ENCODE assay signal across 18 mouse cellular contexts in genomic region chr6:124743647-124744046, GRCm38 (mm10). TPM values are rescaled to one million over a fixed set of nuclear protein-coding genes. Genes with fewer than 3 reads are reported as not detected.
"Had no signal": no experiment of that assay in that cellular context is flagged by ENCODE, and none has a peak within 500 bp of the region (broad histone marks: within the 10 kb centered on the region; RNA-seq: fewer than 3 reads in every experiment).

No protein-coding gene starts in this region.

- H3K9ac ChIP-seq: liver, embryonic 12.5 days; lung, embryonic 14.5 days; midbrain, embryonic 15.5 days; stomach, embryonic 15.5 days had no signal

- H3K9me3 ChIP-seq: liver, embryonic 12.5 days; midbrain, embryonic 10.5 days; midbrain, embryonic 15.5 days; stomach, embryonic 15.5 days had no signal

- H3K27me3 ChIP-seq: midbrain, embryonic 15.5 days; stomach, embryonic 15.5 days had no signal

- ATAC-seq: liver, embryonic 12.5 days; midbrain, embryonic 15.5 days had no signal

- H3K4me3 ChIP-seq: layer of hippocampus, adult 2 months; liver, embryonic 12.5 days; midbrain, embryonic 10.5 days; midbrain, embryonic 15.5 days; stomach, embryonic 15.5 days had no signal

- H3K27ac ChIP-seq: liver, embryonic 12.5 days; midbrain, embryonic 10.5 days; stomach, embryonic 15.5 days had no signal

- H3K4me2 ChIP-seq: liver, embryonic 12.5 days; lung, embryonic 14.5 days; midbrain, embryonic 15.5 days; stomach, embryonic 15.5 days had no signal

- DNase-seq: kidney, postnatal 10 days; kidney, postnatal 4 days; lung, embryonic 14.5 days; lung, postnatal 10 days; lung, postnatal 4 days; right cerebral cortex, postnatal 14 days; thymus, postnatal 36 days had no signal

RNA-seq across cellular contexts. Expression of gene Gm45234, which starts 12.2 kb away (rescaled TPM):
- polyA plus RNA-seq: kidney, embryonic 14.5 days; limb, embryonic 14.5 days; liver, embryonic 12.5 days; liver, embryonic 16.5 days; lung, embryonic 14.5 days; midbrain, embryonic 10.5 days; midbrain, embryonic 15.5 days; neural tube, embryonic 14.5 days; spleen, adult 2 months; stomach, embryonic 15.5 days; thymus, postnatal 0 days had no signal
